Mouse (Mus musculus): ENCODE measurements around the gene Phlpp2. TPM values are rescaled to one million over a fixed set of nuclear protein-coding genes. Genes with fewer than 3 reads are reported as not detected.

Phlpp2 gene
- polyA plus RNA-seq, 1 experiment from 2014 or later = 1.5 TPM

DNA sequence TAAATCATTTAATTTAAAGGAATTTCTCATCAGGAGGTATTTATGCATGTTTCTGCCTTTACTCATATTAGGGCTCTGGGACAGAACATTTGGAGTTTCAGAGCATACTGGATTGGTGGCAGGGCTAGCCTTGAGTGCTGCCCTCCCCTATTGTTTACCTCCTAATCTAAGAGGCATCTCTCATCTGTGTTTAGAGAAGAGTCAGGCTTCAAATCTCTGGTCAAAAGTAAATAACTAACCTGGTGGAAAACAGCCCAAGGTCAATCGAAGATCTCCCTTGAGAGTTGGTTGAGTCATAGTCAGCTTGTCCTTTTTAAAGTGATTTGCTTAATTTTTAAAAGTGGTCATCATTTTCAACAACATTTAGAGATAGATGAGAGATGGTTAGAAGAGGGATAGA, 124.6 kb downstream of the Phlpp2 start:
- H3K4me3 ChIP-seq = no peak overlapping the region
- H3K27ac ChIP-seq (ENCODE audit: poor library complexity, severe bottlenecking) = no peak overlapping the region
- no peaks in the 10 kb centered on the region for H3K36me3 ChIP-seq
- ATAC-seq (ENCODE audit: insufficient number of reproducible peaks, low FRiP score) = no peak
- 0 out of 2 replicates have a peak, but pooled peaks cover 3% of the 10 kb centered on the region for H3K27me3 ChIP-seq (replicated peaks)
- WGBS = 60% methylated on average over 1 of the region's 1 CpGs
- H3K9me3 ChIP-seq (replicated peaks) = no peaks in the 10 kb centered on the region
- no peak overlapping the region for H3K9ac ChIP-seq
- H3K4me1 ChIP-seq (replicated peaks) = no peaks in the 10 kb centered on the region
- H3K4me2 ChIP-seq = no peak overlapping the region

Other genes with a start within 250 kb of the Phlpp2 start
- 92.8 and 96.2 TPM in 2 replicates for gene Ist1, start 175.3 kb upstream of the Phlpp2 start, polyA plus RNA-seq (2016; fragmentation: Nextera tagmentation; extraction: Ambion mirVana)
- 25.0 and 26.9 TPM in 2 replicates for gene Zfp821, start 163.0 kb upstream of the Phlpp2 start, polyA plus RNA-seq (2016; fragmentation: Nextera tagmentation; extraction: Ambion mirVana)
- 8.1 and 8.8 TPM in 2 replicates for gene Atxn1l, start 130.8 kb upstream of the Phlpp2 start, polyA plus RNA-seq (2016; fragmentation: Nextera tagmentation; extraction: Ambion mirVana)
- gene Ap1g1, start 90.0 kb upstream of the Phlpp2 start, polyA plus RNA-seq (2016; fragmentation: Nextera tagmentation; extraction: Ambion mirVana) = 44.8 and 46.7 TPM in 2 replicates
- 0.40 and 0.41 TPM in 2 replicates for gene Marveld3, start 93.7 kb downstream of the Phlpp2 start, polyA plus RNA-seq (2016; fragmentation: Nextera tagmentation; extraction: Ambion mirVana)
- gene Tat, start 121.9 kb downstream of the Phlpp2 start, polyA plus RNA-seq (2016; fragmentation: Nextera tagmentation; extraction: Ambion mirVana) = 0.08 TPM in 1 of 2 replicates, not detected in the other
- gene Chst4, start 171.2 kb downstream of the Phlpp2 start, polyA plus RNA-seq (2016; fragmentation: Nextera tagmentation; extraction: Ambion mirVana) = 0.60 and 0.69 TPM in 2 replicates
- 6.8 and 7.2 TPM in 2 replicates for gene Zfp612, start 211.2 kb downstream of the Phlpp2 start, polyA plus RNA-seq (2016; fragmentation: Nextera tagmentation; extraction: Ambion mirVana)
- not detected in 2 replicates for gene Gm21964, start 232.7 kb downstream of the Phlpp2 start, polyA plus RNA-seq (2016; fragmentation: Nextera tagmentation; extraction: Ambion mirVana)
- gene Gm17720, start 234.2 kb downstream of the Phlpp2 start, polyA plus RNA-seq (2016; fragmentation: Nextera tagmentation; extraction: Ambion mirVana) = not detected in 2 replicates

Data from heart, embryonic 12.5 days (tissue).